Mouse (Mus musculus): Measurements from ENCODE around the gene Stx8.

DNA sequence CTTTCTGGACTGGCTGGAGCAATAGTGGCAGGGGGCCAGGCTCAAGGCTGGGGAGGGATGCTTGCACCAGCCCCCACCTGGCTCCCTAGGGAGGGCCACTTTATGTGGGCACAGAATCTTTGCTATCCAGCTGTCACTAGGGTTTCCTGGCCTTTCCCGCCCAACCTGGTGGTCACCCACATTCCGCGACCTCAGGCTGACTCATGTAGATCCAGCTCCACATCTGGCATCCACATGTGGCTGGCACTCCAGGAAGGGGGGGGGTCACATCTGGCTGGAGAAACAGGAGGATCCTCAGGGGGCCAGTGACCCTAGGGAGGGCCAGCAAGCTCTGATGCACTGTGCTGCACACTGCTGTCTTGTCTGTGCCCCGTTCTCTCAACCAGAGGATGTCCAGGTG, 254.7 kb downstream of the Stx8 start:
- TF ChIP-seq CTCF (IDR thresholded peaks at IDR 0.05; ENCODE audit: low read depth) (no peak), EP300 (optimal IDR thresholded peaks at IDR 0.05) (no peak)

All from stomach, postnatal 0 days (tissue).